Mouse (Mus musculus): ENCODE results near the gene Nppc.

DNA sequence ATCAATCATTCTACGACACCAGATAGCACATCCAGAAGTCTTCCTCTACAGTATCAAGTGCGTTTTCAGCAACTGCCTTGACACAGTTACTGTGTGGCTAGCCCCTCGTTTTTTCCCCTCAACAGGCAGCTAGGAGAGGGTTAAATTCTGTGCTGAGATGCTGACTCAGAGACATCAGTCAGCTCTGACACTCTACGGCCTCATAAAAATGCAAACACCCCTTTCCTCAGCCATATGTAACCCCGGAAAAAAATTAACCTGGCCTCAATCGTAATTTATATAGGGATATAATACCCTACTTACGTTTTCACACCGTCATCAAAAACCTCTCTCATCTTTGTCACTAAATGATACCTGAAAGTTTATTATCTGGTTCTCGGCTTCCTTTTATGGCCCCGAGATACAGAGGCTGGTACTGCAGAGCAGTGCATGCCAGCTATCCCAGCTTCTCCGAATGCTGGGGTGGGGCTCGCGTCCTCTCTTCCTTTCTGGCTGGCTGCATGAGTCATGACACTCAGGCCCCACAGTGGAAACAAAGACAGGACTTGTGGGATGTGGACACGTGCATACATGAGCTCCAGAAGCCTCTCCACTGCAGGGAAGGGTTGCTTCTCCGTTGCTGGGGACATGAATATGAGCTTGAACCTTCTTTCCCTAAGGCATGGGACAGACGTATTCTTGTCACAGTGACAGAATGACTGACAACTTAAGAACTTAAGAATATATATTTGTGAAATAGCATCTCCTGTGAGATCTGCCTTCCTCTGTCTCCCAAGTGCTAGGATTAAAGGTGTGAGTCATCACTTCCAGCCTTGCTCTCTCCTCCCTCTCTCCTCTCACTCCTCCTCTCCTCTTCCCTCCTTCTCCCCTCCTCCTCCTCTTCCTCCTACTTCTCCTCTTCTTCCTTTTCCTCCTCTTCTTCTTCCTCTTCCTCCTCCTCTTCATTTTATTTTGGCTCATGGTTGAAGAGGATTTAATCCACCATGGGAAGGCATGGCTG is 47.1 kb downstream of the Nppc start:
- no peak for TF ChIP-seq CTCF (IDR thresholded peaks at IDR 0.05; ENCODE audit: low read depth, low read length)
- TF ChIP-seq POLR2A (IDR thresholded peaks at IDR 0.05; ENCODE audit: insufficient read depth, low read length), result no peak
